Mouse (Mus musculus) hindbrain, postnatal 0 days (tissue): ENCODE results near the gene Ryr2. TPM values are rescaled to one million over a fixed set of nuclear protein-coding genes. Genes with fewer than 3 reads are reported as not detected.

Experiments used
- ATAC-seq: fragments of 200-750 bp; cut with Nextera tagmentation; 2 replicates; pipeline ENCODE4 v1.8.0; 2017; ENCODE audit warnings: mild to moderate bottlenecking, moderate TSS enrichment, moderate library complexity
- DNase-seq: peaks from one replicate; pipeline ENCODE4 v3.0.0-alpha.2; 2015; ENCODE audit warnings: low spot score
- H3K27ac ChIP-seq: fragments of 300-500 bp; sonication (generic); 2 replicates; pipeline ENCODE4 v1.5.1; 2014; ENCODE audit warnings: mild to moderate bottlenecking
- H3K27me3 ChIP-seq: fragments of 300-500 bp; sonication (generic); 2 replicates; pipeline ENCODE4 v1.6.1; 2014; ENCODE audit warnings: low read length, mixed read lengths; ENCODE audit not compliant: insufficient read depth
- H3K36me3 ChIP-seq: fragments of 300-500 bp; sonication (generic); 2 replicates; pipeline ENCODE4 v1.6.1; 2014; ENCODE audit warnings: low read length, mixed read lengths; ENCODE audit not compliant: insufficient read depth
- H3K4me1 ChIP-seq: fragments of 300-500 bp; sonication (generic); 2 replicates; pipeline ENCODE4 v1.6.1; 2014; ENCODE audit warnings: antibody characterized with exemption, low read length, mixed read lengths; ENCODE audit not compliant: insufficient read depth
- H3K4me2 ChIP-seq: fragments of 300-500 bp; sonication (generic); 2 replicates; pipeline ENCODE4 v1.6.1; 2014; ENCODE audit warnings: low read depth, mild to moderate bottlenecking, low read length, moderate library complexity, mixed read lengths
- H3K4me3 ChIP-seq: fragments of 300-500 bp; sonication (generic); 2 replicates; pipeline ENCODE4 v1.5.1; 2014; ENCODE audit warnings: low read length
- H3K9ac ChIP-seq: fragments of 300-500 bp; sonication (generic); replicated peaks from 2 replicates; pipeline ENCODE4 v1.6.1; 2014; ENCODE audit warnings: mild to moderate bottlenecking, low read length, moderate library complexity, mixed read lengths
- H3K9me3 ChIP-seq: fragments of 300-500 bp; sonication (generic); 2 replicates; pipeline ENCODE4 v1.6.1; 2016; ENCODE audit warnings: low read length, mixed read lengths
- CTCF ChIP-seq: IDR thresholded peaks from 2 replicates; pipeline ENCODE4 v1.5.1; 2016; ENCODE audit warnings: antibody characterized with exemption, control low read depth, low read depth
- WGBS: fragments of 180-500 bp; shearing (Covaris S2); extraction: QIAGEN DNeasy Blood & Tissue Kit; methylation state at CpG from one replicate; pipeline ENCODE4 v1.1.7; 2014; 5-methylcytosine and 5-hydroxymethylcytosine counted together
- polyA plus RNA-seq: library from polyadenylated mRNA; unstranded; fragments of >200 nt; fragmentation: Nextera tagmentation; extraction: Ambion mirVana; gene quantifications from 2 replicates; pipeline ENCODE4 v1.2.1, GENCODE M21; 2015
- total RNA-seq: library from RNA; depleted of rRNA; stranded (reverse); fragments of >200 nt; gene quantifications from 2 replicates; pipeline ENCODE4 v1.2.3, GENCODE M21; 2014

Gene Ryr2
- total and polyA plus RNA-seq, 2 experiments from 2014 or later, result 3.8 to 29.8 TPM

DNA sequence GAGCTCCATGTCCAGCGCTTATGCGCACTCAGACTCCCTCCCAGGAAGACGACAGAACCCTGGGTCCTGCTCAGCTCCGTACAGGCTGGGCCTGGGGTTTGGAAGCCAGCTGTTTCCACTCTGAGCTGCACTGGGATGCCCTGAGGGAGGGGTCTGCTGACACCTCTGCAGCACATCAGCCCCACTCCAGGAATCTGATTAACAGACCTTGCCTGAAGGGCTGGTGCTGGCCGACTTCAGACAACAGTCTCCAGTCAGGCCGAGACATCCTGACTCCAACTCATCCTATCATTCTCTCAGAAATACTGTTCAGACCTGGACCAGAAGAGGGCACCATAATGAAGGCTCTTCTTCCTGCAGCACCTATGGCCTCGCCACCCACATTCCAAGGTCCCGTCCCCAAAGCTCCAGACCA, 49.4 kb downstream of the Ryr2 start:
- H3K36me3 ChIP-seq, result no peaks in the 10 kb centered on the region
- no peaks in the 10 kb centered on the region for H3K9me3 ChIP-seq
- TF ChIP-seq CTCF, result peak; percentile 45
- H3K4me2 ChIP-seq, result no peak overlapping the region
- DNase-seq (no peak), ATAC-seq (peak; percentile 33; the same call in 1 of the 2 replicates)
- H3K9ac ChIP-seq, result no peak overlapping the region
- no peaks in the 10 kb centered on the region for H3K27me3 ChIP-seq
- no peak overlapping the region for H3K4me3 ChIP-seq
- H3K4me1 ChIP-seq, result no peaks in the 10 kb centered on the region
- H3K27ac ChIP-seq, result no peak overlapping the region
- WGBS, result 69% methylated on average over 8 of the region's 8 CpGs

DNA sequence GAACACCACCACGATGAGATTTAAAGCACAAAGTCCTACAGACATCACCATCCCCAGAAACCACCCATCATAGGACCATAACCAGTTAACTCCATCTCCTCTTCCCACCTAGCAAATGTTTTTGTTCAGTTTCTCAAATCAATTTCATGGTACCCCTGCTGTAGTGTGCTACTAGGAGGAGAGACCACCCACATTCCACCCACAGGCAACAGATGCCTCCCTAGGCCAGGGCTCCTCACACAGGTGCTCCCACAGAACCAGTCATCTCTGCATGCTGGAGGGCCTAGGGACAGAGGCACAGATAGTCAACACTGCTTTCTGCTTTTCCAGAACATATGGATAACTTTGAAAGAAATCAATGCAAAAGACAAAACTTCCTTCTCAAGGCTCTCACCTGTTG, 50.8 kb downstream of the Ryr2 start:
- Histone ChIP-seq H3K4me3 (no peak overlapping the region), H3K27me3 (no peaks in the 10 kb centered on the region), H3K36me3 (no peaks in the 10 kb centered on the region), H3K4me2 (no peak overlapping the region), H3K4me1 (no peaks in the 10 kb centered on the region), H3K9ac (no peak overlapping the region), H3K27ac (no peak overlapping the region), H3K9me3 (no peaks in the 10 kb centered on the region)
- no peak for TF ChIP-seq CTCF
- ATAC-seq (no peak), DNase-seq (no peak)
- WGBS, result 89% methylated on average over 1 of the region's 1 CpGs

DNA sequence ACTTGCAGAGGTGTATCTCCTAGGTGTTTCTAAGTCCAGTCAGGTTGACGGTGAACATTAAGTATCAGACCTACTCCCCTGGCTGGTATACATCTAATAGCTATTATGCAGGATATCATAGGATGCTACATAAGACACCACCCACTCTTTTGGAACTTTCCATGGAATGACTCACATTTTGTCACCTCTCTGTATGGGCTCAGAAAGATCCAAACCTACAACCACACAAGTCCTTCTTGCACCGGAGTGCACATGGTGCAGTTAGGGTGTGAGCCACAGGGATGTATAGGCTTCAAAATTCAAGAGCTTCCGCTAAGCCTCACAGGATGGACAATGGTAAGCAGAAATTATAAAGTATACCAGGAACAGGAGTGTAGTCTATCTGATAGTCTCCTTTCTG, 52.8 kb downstream of the Ryr2 start:
- Histone ChIP-seq H3K4me2 (no peak overlapping the region), H3K4me1 (no peaks in the 10 kb centered on the region), H3K9ac (no peak overlapping the region), H3K27me3 (no peaks in the 10 kb centered on the region), H3K27ac (no peak overlapping the region), H3K9me3 (no peaks in the 10 kb centered on the region), H3K4me3 (no peak overlapping the region), H3K36me3 (no peaks in the 10 kb centered on the region)
- 93% methylated on average over 3 of the region's 3 CpGs for WGBS
- DNase-seq (no peak), ATAC-seq (no peak)
- no peak for TF ChIP-seq CTCF

DNA sequence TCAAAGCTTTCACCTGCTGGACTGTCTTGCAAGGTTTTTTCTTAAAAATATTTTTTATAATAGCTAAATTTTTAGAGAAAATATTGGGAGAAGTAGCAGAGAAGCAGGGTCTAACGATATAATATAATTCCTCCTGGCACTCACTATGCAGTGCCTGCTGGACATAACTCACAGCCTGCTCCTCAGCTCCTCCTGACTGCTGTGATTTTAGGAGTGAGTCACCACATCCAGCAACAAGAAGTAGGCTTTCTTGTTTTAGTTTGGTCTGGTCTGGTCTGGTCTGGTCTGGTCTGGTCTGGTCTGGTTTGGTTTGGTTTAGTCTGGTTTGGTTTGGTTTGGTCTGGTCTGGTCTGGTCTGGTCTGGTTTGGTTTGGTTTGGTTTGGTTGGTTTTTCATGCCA, 55.9 kb downstream of the Ryr2 start:
- no peak overlapping the region for H3K27ac ChIP-seq
- no peak for TF ChIP-seq CTCF
- 71% methylated on average over 1 of the region's 1 CpGs for WGBS
- no peak overlapping the region for H3K4me3 ChIP-seq
- no peak overlapping the region for H3K9ac ChIP-seq
- H3K36me3 ChIP-seq, result no peaks in the 10 kb centered on the region
- DNase-seq (no peak), ATAC-seq (no peak)
- H3K4me1 ChIP-seq, result no peaks in the 10 kb centered on the region
- H3K27me3 ChIP-seq, result no peaks in the 10 kb centered on the region
- no peak overlapping the region for H3K4me2 ChIP-seq
- H3K9me3 ChIP-seq, result no peaks in the 10 kb centered on the region

DNA sequence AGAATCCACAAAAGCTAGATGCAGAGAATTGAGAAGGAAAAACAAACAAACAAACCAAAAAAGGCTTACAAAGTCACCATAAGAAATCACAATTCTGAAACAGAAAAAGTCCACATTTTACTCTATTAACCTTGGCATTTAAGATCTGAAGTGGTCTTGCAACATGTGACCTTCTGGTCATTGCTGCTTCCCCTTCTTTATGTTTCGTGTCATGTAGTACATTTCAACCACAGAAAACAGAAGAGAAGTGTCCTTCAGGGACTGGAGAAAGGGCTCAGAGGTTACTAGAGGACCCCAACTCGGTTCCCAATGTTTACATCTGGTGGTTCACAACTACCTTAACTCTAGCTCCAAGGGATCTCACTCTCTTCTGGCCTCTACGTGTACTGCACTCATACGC, 59.7 kb downstream of the Ryr2 start:
- Histone ChIP-seq H3K4me1 (no peaks in the 10 kb centered on the region), H3K4me2 (no peak overlapping the region), H3K9ac (no peak overlapping the region), H3K27ac (no peak overlapping the region), H3K9me3 (no peaks in the 10 kb centered on the region), H3K4me3 (no peak overlapping the region), H3K27me3 (no peaks in the 10 kb centered on the region), H3K36me3 (no peaks in the 10 kb centered on the region)
- no peak for ATAC-seq
- 85% methylated on average over 4 of the region's 4 CpGs for WGBS
- no peak for TF ChIP-seq CTCF
- no peak for DNase-seq

DNA sequence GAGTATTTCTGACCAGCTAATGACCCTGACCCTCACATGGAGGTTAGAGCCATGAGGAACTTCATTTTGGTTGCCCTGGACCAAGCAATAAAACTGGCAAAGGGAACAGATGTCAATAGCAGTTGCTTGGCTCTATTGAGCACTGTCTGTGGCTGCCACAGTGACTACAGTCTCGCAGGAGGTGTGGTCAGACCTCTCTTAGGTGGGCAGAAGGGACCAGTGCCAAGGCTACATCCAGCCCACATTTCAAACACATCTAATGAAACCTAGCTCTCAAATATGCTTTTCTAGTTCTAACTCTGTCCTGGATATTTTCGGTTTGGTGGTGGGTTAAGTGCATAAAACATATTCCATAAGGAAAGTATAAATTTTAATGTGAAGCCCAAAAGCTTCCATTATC, 62.0 kb downstream of the Ryr2 start:
- Histone ChIP-seq H3K4me3 (no peak overlapping the region), H3K4me1 (no peaks in the 10 kb centered on the region), H3K9ac (no peak overlapping the region), H3K36me3 (no peaks in the 10 kb centered on the region), H3K27ac (no peak overlapping the region), H3K27me3 (no peaks in the 10 kb centered on the region), H3K4me2 (no peak overlapping the region), H3K9me3 (no peaks in the 10 kb centered on the region)
- no peak for ATAC-seq
- 90% methylated on average over 2 of the region's 2 CpGs for WGBS
- no peak for DNase-seq
- TF ChIP-seq CTCF, result no peak

DNA sequence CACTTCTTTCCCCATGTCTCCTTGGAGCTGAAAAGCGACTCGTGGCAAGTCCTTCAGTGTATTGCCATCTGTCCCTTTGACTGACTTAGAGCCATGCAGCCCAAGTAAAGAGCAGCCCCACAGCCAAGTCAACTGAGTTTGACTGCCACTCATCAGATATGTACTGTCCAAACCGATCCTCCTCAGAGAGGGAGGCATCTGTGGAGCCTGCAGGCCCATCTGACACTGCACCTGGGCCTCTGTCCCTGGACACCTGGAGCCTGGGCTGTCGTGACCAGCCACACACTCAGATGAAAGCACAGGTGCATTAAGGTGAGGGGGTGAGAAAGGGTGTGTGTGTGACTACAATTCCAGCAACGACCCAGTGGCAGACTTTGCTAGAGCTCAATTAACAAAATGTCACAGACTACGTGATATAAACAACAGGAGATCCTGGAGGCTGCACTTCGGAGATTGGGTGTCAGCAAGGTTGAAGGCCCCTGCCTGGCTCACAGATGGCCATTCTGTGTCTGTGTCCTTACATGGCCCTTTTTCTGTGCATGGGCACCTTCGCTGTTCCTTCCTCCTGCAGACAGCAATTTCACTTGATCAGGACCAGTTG, 63.8 kb downstream of the Ryr2 start:
- no peak for DNase-seq

More for the DNA sequence above, 63.8 kb downstream of the Ryr2 start:
- 0 out of 2 replicates have a peak, but pooled peaks have one; percentile 31 for ATAC-seq
- Histone ChIP-seq H3K4me1 (no peaks in the 10 kb centered on the region), H3K27ac (no peak overlapping the region), H3K4me3 (no peak overlapping the region), H3K9me3 (no peaks in the 10 kb centered on the region), H3K4me2 (no peak overlapping the region), H3K36me3 (no peaks in the 10 kb centered on the region), H3K9ac (no peak overlapping the region), H3K27me3 (no peaks in the 10 kb centered on the region)
- 75% methylated on average over 8 of the region's 8 CpGs for WGBS
- no peak for TF ChIP-seq CTCF
